Mouse (Mus musculus): ENCODE measurements around the gene Efcab12. TPM values are rescaled to one million over a fixed set of nuclear protein-coding genes. Genes with fewer than 3 reads are reported as not detected.

Efcab12 gene
- polyA plus RNA-seq, 1 experiment from 2014 or later = 0.10 TPM

DNA sequence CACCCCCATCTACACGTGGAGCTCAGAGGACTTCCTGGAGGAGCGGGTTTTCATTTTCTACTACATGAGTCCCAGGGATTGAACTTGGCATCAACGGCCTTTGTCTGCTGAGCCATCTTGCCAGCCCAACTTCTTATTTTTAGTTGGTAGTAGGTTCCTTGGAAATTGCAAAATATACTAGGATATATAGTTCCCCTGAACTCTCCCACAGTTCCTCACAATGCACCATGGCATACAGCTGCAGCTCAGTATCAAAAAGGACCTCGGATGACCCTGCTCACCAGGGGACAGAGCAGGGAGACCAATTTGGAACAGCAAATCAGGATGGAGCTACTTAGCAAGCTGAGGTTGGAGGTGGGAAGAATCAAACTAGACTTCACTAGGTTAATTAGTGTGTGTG, 23.2 kb downstream of the Efcab12 start:
- DNase-seq (ENCODE audit: low read depth, low spot score) (no peak), ATAC-seq (no peak)
- POLR2A ChIA-PET = no interaction called here

GRCm38 (mm10) chr6:115814104-115814503, 24.1 kb downstream of the Efcab12 start:
- ChIA-PET POLR2A (no interaction called here), CTCF (interaction anchor here (1.3 to 2.1 kb wide), 3 partner anchors 10 to 40 kb away, joined by 4 to 11 read pairs (median 7); no protein-coding TSS in a partner anchor)
- in situ Hi-C loops (cut with MboI; ENCODE audit: low pct_unique_long_range_greater_than_20kb) = no loop called here
- no peaks in the 10 kb centered on the region for H3K27me3 ChIP-seq
- TF ChIP-seq CTCF (IDR thresholded peaks at IDR 0.05) = no peak
- DNase-seq (ENCODE audit: low read depth, low spot score) (no peak), ATAC-seq (peak; percentile 8)

More for the DNA sequence above, 23.2 kb downstream of the Efcab12 start:
- TF ChIP-seq CTCF (IDR thresholded peaks at IDR 0.05) = no peak
- H3K27me3 ChIP-seq = no peaks in the 10 kb centered on the region
- CTCF ChIA-PET = interaction anchor here (1.3 to 2.1 kb wide), 3 partner anchors 9 to 33 kb away, joined by 4 to 11 read pairs (median 4); no protein-coding TSS in a partner anchor
- in situ Hi-C loops (cut with MboI; ENCODE audit: low pct_unique_long_range_greater_than_20kb) = no loop called here

DNA sequence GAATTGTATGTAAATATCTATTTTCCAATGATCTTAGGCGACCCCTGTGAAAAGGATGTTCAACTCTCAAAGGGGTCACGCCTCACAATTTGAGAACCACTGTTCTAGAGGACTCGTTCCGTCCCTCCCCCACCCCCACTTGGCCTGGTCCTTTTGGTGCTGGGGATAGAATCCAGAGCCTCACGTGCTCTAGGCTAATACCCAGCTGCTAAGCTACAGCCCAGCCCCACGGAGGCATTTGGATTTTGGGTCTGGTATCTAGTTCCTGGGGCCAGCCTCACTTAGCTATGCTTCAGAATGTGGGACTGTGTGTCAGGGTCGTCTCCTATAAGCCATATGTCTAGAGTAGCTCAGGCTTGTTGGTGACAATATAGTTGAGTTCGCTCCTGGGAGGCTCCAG, 26.6 kb downstream of the Efcab12 start:
- in situ Hi-C loops (cut with MboI; ENCODE audit: low pct_unique_long_range_greater_than_20kb) = no loop called here
- TF ChIP-seq CTCF (IDR thresholded peaks at IDR 0.05) = no peak
- DNase-seq (ENCODE audit: low read depth, low spot score) = no peak
- CTCF ChIA-PET = interaction anchor here (1.2 kb wide), 1 partner anchor 34 kb away, joined by 4 read pairs; no protein-coding TSS in a partner anchor
- POLR2A ChIA-PET = no interaction called here
- H3K27me3 ChIP-seq = no peaks in the 10 kb centered on the region
- ATAC-seq = no peak

DNA sequence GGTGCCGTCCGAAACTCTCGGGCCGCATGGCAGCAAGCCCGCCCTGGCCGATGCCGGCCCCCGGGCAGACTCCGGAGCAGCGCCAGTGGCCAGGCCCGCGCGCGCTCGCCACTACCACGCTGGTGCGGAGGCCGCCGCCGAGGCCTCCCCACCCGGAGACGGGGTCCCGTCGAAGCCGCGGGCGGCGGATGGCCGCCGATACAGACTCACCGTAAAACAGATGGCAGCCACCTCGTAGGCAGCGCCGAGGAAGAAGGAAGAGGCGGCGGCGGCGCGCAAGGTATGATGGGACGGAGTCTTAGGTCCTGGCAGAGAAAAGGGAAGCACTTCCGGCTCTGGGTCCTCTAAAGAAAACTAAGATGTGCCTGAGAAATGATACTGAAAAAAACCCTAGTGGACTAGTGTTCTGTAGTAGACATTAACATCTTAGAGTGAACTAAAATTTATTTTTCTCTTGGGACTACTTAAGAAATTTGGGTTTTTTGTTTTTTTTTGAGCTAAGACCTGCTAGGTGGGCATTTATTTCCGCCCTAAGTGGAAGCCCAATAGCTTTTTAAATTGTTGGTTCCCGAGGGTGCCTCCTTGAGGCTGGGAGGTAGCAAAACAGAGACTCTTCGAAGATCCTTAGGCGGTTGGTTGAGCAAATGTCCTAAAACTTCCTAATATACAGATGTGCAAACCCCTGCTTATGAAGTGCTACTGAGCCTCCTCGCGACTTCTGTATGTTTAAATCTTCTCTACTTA, 29.6 kb downstream of the Efcab12 start, which contains the start of gene Rpl32:
Gene Rpl32 (minus strand): TSS at position 260 of the 744 bp plus-strand sequence.
- no peaks in the 10 kb centered on the region for H3K27me3 ChIP-seq
- CTCF ChIA-PET = interaction anchor here (0.7 to 1.6 kb wide), 7 partner anchors 14 to 185 kb away, joined by 3 to 4 read pairs (median 3); partner anchors contain the start of gene Efcab12
- in situ Hi-C loops (cut with MboI; ENCODE audit: low pct_unique_long_range_greater_than_20kb) = no loop called here
- no peak for TF ChIP-seq CTCF (IDR thresholded peaks at IDR 0.05)
- DNase-seq (ENCODE audit: low read depth, low spot score) (peak; percentile 89), ATAC-seq (peak; percentile 64)
- POLR2A ChIA-PET = interaction anchor here (0.8 to 1.6 kb wide), 3 partner anchors 9 to 111 kb away, joined by 3 to 5 read pairs (median 3); no protein-coding TSS in a partner anchor

GRCm38 (mm10) chr6:115808196-115808487, 30.1 kb downstream of the Efcab12 start:
- no peak for TF ChIP-seq CTCF (IDR thresholded peaks at IDR 0.05)

DNA sequence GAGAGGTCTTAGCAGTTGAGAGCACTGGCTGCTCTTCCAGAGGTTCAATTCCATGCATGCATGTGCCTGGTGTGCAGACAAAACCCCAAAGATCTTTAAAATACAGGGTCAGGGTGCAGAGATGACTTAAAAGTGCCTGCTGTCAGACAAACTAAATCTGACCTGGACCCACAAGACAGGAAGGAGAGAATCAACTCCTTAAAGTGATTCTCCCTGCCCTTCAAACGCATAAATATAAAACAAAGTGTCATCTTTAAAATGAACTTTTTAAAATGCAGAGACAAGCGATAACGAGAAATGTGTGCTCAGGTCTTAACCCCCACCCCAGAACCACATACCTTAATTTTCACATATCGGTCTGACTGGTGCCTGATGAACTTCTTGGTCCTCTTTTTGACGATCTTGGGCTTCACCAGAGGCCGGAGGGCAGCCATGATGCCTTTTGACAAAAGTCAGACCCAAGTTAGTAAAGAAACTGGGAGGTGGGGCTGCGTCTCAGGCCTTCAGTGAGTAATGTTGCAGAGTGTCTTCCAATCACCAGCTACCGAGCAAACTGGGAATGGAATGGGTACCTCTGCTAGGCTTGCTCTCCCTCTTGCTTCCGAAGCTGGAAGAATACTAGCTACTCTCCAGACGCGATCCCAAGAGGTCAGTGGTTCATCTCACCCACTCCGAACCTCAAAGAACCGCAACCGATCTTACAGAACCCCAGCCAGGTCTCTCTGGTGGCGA, 30.6 kb downstream of the Efcab12 start:
- ChIA-PET POLR2A (interaction anchor here (0.6 to 1.6 kb wide), 3 partner anchors 8 to 1862 kb away, joined by 3 to 5 read pairs (median 4); no protein-coding TSS in a partner anchor), CTCF (interaction anchor here (1.6 kb wide), 1 partner anchor 39 kb away, joined by 3 read pairs; no protein-coding TSS in a partner anchor)
- TF ChIP-seq CTCF (IDR thresholded peaks at IDR 0.05) = no peak
- no peak for DNase-seq (ENCODE audit: low read depth, low spot score)
- ATAC-seq = no peak
- in situ Hi-C loops (cut with MboI; ENCODE audit: low pct_unique_long_range_greater_than_20kb) = no loop called here
- no peaks in the 10 kb centered on the region for H3K27me3 ChIP-seq

More at GRCm38 (mm10) chr6:115808196-115808487, 30.1 kb downstream of the Efcab12 start:
- H3K27me3 ChIP-seq = no peaks in the 10 kb centered on the region
- ChIA-PET POLR2A (interaction anchor here (0.6 to 1.6 kb wide), 3 partner anchors 8 to 1862 kb away, joined by 3 to 5 read pairs (median 4); no protein-coding TSS in a partner anchor), CTCF (interaction anchor here (1.6 kb wide), 1 partner anchor 39 kb away, joined by 3 read pairs; no protein-coding TSS in a partner anchor)
- in situ Hi-C loops (cut with MboI; ENCODE audit: low pct_unique_long_range_greater_than_20kb) = no loop called here
- ATAC-seq (peak; percentile 4), DNase-seq (ENCODE audit: low read depth, low spot score) (no peak)

GRCm38 (mm10) chr6:115804432-115805192, 33.6 kb downstream of the Efcab12 start:
- no peak for ATAC-seq
- DNase-seq (ENCODE audit: low read depth, low spot score) = no peak
- in situ Hi-C loops (cut with MboI; ENCODE audit: low pct_unique_long_range_greater_than_20kb) = no loop called here
- ChIA-PET CTCF (interaction anchor here (1.3 to 1.5 kb wide), 3 partner anchors 11 to 77 kb away, joined by 3 read pairs; no protein-coding TSS in a partner anchor), POLR2A (interaction anchor here (0.6 to 1.1 kb wide), 2 partner anchors 255 to 1220 kb away, joined by 3 read pairs; no protein-coding TSS in a partner anchor)
- TF ChIP-seq CTCF (IDR thresholded peaks at IDR 0.05) = no peak
- H3K27me3 ChIP-seq = no peaks in the 10 kb centered on the region

DNA sequence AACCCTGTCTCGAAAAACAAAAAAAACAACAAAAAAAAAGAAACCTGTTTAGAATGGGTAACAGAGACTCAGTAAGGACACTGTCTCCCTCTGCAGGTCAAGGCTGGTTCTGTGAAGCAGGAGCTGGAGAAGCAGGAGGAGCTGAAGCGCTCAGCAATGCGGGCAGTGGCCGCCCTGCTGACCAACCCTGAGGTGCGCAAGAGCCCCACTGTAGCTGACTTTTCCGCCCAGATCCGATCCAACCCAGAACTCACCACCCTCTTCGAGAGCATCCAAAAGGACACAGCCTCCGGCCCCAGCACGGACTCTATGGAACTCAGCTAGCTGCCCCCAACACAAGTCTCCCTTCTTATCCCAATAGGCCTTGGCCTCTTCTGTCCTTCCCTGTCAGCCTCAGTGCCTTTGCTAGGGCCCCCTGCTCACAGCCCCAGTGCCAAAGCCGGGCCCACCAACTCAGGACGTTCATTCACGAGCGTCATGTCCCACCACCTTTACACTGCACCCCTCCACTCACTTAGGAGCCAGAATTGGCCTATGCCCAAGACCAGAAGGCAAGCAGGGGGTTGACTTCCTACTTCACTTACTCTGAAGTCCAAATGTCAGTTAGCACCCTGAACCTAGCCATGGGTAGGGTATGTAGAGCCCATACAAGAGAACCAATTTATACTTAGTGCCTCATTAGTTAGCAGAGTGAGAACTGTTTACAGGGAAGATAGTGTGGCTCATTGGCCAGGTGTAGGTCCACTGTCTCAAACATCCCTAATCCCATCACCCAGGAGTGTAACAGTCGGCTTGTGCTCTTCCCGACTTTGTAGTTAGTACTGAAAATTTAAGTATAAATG, 34.5 kb downstream of the Efcab12 start:
- ATAC-seq (peak; percentile 75), DNase-seq (ENCODE audit: low read depth, low spot score) (no peak)
- TF ChIP-seq CTCF (IDR thresholded peaks at IDR 0.05) = no peak
- ChIA-PET POLR2A (no interaction called here), CTCF (interaction anchor here (0.7 to 1.5 kb wide), 6 partner anchors 10 to 195 kb away, joined by 3 to 4 read pairs (median 3); no protein-coding TSS in a partner anchor)
- H3K27me3 ChIP-seq = no peaks in the 10 kb centered on the region
- in situ Hi-C loops (cut with MboI; ENCODE audit: low pct_unique_long_range_greater_than_20kb) = no loop called here

GRCm38 (mm10) chr6:115801811-115802210, 36.4 kb downstream of the Efcab12 start:
- ATAC-seq (no peak), DNase-seq (ENCODE audit: low read depth, low spot score) (no peak)
- H3K27me3 ChIP-seq = no peaks in the 10 kb centered on the region
- in situ Hi-C loops (cut with MboI; ENCODE audit: low pct_unique_long_range_greater_than_20kb) = no loop called here
- no peak for TF ChIP-seq CTCF (IDR thresholded peaks at IDR 0.05)
- ChIA-PET POLR2A (no interaction called here), CTCF (no interaction called here)
